9 mouse cellular contexts compared by ENCODE assay signal in the genomic region with DNA sequence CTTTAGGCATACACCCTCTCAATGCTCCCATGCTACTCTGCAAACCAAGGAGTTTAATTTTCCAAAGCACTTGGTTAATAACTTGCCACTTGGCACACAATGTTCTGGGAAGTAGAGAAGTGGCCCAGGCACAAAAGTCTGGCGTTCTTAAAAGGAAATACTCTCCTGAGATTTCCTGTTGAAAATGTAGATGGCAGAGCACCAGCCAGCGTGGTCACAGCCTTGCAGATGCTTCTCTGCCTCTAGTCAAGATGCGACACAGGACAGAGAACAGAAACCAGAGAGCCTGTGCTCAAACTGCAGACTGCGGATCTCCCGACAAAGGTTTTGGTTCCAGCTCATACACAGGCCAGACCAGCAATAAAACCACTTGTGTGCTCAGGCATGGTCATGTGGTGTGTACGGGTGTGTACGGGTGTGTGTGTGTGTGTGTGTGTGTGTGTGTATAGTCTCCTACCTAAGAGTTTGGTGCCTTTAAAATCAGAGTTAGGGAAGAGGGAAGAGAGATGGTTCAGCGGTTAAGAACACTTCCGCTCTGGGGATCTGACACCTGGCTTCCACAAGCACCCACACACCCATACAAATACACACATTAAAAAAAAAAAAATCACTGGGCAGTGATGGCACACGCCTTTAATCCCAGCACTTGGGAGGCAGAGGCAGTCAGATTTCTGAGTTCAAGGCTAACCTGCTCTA. TPM values are rescaled to one million over a fixed set of nuclear protein-coding genes. Genes with fewer than 3 reads are reported as not detected.
DNase-seq lines count a peak whose midpoint lies in the region; ATAC-seq lines count a peak whose summit lies in the region.
"Had no signal": no experiment of that assay in that cellular context is flagged by ENCODE, and none has a peak within 500 bp of the region (broad histone marks: within the 10 kb centered on the region; RNA-seq: fewer than 3 reads in every experiment).

No protein-coding gene starts in this region.

- peak overlapping the region; percentile 75 for H3K4me3 ChIP-seq in heart, embryonic 10.5 days
- peak overlapping the region; percentile 77; the same call in 1 of the 2 replicates for H3K4me3 ChIP-seq in brown adipose tissue, adult 24 weeks (ENCODE audit: insufficient read depth, low read depth, low read length)
- H3K4me3 ChIP-seq in hindbrain, embryonic 15.5 days: peak overlapping the region; percentile 80

- H3K9me3 ChIP-seq in heart, embryonic 10.5 days: no peaks in the 10 kb centered on the region
- H3K9me3 ChIP-seq in hindbrain, embryonic 15.5 days: no peaks in the 10 kb centered on the region

- peaks cover 53% of the 10 kb centered on the region for H3K4me1 ChIP-seq in heart, embryonic 10.5 days
- peaks cover 27% of the 10 kb centered on the region for H3K4me1 ChIP-seq in brown adipose tissue, adult 24 weeks (ENCODE audit: control insufficient read depth, insufficient read depth, insufficient read length, low read length)
- H3K4me1 ChIP-seq in hindbrain, embryonic 15.5 days (replicated peaks): peaks cover 36% of the 10 kb centered on the region

- peak overlapping the region; percentile 86 for H3K27ac ChIP-seq in heart, embryonic 10.5 days
- H3K27ac ChIP-seq in brown adipose tissue, adult 24 weeks (replicated peaks; ENCODE audit: low read depth, low read length): peak overlapping the region; percentile 70; the same call in 1 of the 2 replicates
- peak overlapping the region; percentile 67 for H3K27ac ChIP-seq in hindbrain, embryonic 15.5 days (replicated peaks)

- DNase-seq in heart, embryonic 10.5 days (ENCODE audit: low spot score): peak; percentile 74
- no peak for DNase-seq in heart, adult 8-10 months (ENCODE audit: low spot score)
- peak; percentile 33 for DNase-seq in lung, postnatal 14 days
- peak; percentile 42 for DNase-seq in thymus, postnatal 4 days
- no peak for DNase-seq in cerebellum, postnatal 36 days
- no peak for DNase-seq in layer of hippocampus, postnatal 10 days (ENCODE audit: low spot score in 2 of 2)

- peaks cover 11% of the 10 kb centered on the region; the same call in 1 of the 2 replicates for H3K36me3 ChIP-seq in heart, embryonic 10.5 days
- H3K36me3 ChIP-seq in hindbrain, embryonic 15.5 days: peaks cover 2% of the 10 kb centered on the region; the same call in 1 of the 2 replicates

- peak overlapping the region; percentile 100 for H3K4me2 ChIP-seq in hindbrain, embryonic 15.5 days

- H3K9ac ChIP-seq in hindbrain, embryonic 15.5 days: peak overlapping the region; percentile 72

- ATAC-seq in hindbrain, embryonic 15.5 days (ENCODE audit: low FRiP score, low read depth): no peak

- no peaks in the 10 kb centered on the region for H3K27me3 ChIP-seq in heart, embryonic 10.5 days (ENCODE audit: insufficient read depth, poor library complexity, severe bottlenecking)
- no peaks in the 10 kb centered on the region for H3K27me3 ChIP-seq in hindbrain, embryonic 15.5 days

- 74% methylated on average over 10 of the region's 10 CpGs for WGBS in heart, embryonic 10.5 days
- 77% methylated on average over 10 of the region's 10 CpGs for WGBS in hindbrain, embryonic 15.5 days

RNA-seq across cellular contexts. Expression of a gene that starts 0.7 kb away (rescaled TPM):
- polyA plus RNA-seq in heart, embryonic 10.5 days (2016; fragmentation: Nextera tagmentation; extraction: Ambion mirVana): 6.9 and 7.6 TPM in 2 replicates
- 10 to 100 TPM in 1 of 4 experiments, 1 to 10 TPM in 3; 7.9 to 10.1 (median 8.8) TPM for total RNA-seq in heart, adult 8-10 months (2022)
- 5.5 and 7.2 TPM in 2 replicates for polyA plus RNA-seq in brown adipose tissue, adult 24 weeks (2012; ENCODE audit: insufficient read depth, insufficient read length, missing spikeins)
- polyA plus RNA-seq in hindbrain, embryonic 15.5 days (2015; fragmentation: Nextera tagmentation; extraction: Ambion mirVana): 7.6 and 7.9 TPM in 2 replicates
- total RNA-seq in layer of hippocampus, postnatal 10 days (2021): 10 to 100 TPM; 18.7 to 18.9 TPM

RNA-seq across cellular contexts. Expression of a gene that starts 6.3 kb away (rescaled TPM):
- polyA plus RNA-seq in heart, embryonic 10.5 days (2016; fragmentation: Nextera tagmentation; extraction: Ambion mirVana): 12.8 and 21.3 TPM in 2 replicates
- total RNA-seq in heart, adult 8-10 months (2022): 1 to 10 TPM; 2.8 to 5.1 (median 4.0) TPM
- polyA plus RNA-seq in brown adipose tissue, adult 24 weeks (2012; ENCODE audit: insufficient read depth, insufficient read length, missing spikeins): 13.5 and 20.2 TPM in 2 replicates
- polyA plus RNA-seq in hindbrain, embryonic 15.5 days (2015; fragmentation: Nextera tagmentation; extraction: Ambion mirVana): 2.8 and 3.1 TPM in 2 replicates
- total RNA-seq in layer of hippocampus, postnatal 10 days (2021): under 1 TPM; 0.31 to 0.73 TPM

RNA-seq across cellular contexts. Expression of a gene that starts 15.8 kb away (rescaled TPM):
- polyA plus RNA-seq in heart, embryonic 10.5 days (2016; fragmentation: Nextera tagmentation; extraction: Ambion mirVana): 3.6 and 98.2 TPM in 2 replicates
- total RNA-seq in heart, adult 8-10 months (2022): not detected
- 0.48 TPM in 1 of 2 replicates, not detected in the other for polyA plus RNA-seq in brown adipose tissue, adult 24 weeks (2012; ENCODE audit: insufficient read depth, insufficient read length, missing spikeins)
- 0.26 TPM in 1 of 2 replicates, not detected in the other for polyA plus RNA-seq in hindbrain, embryonic 15.5 days (2015; fragmentation: Nextera tagmentation; extraction: Ambion mirVana)
- under 1 TPM; 0.49 to 0.64 TPM for total RNA-seq in layer of hippocampus, postnatal 10 days (2021)

RNA-seq across cellular contexts. Expression of a gene that starts 31.4 kb away (rescaled TPM):
- 49.2 and 53.7 TPM in 2 replicates for polyA plus RNA-seq in heart, embryonic 10.5 days (2016; fragmentation: Nextera tagmentation; extraction: Ambion mirVana)
- 10 to 100 TPM; 92.4 to 99.5 (median 94.6) TPM for total RNA-seq in heart, adult 8-10 months (2022)
- polyA plus RNA-seq in brown adipose tissue, adult 24 weeks (2012; ENCODE audit: insufficient read depth, insufficient read length, missing spikeins): 57.2 and 61.0 TPM in 2 replicates
- 51.2 and 54.6 TPM in 2 replicates for polyA plus RNA-seq in hindbrain, embryonic 15.5 days (2015; fragmentation: Nextera tagmentation; extraction: Ambion mirVana)
- total RNA-seq in layer of hippocampus, postnatal 10 days (2021): 100 to 1,000 TPM; 113 to 123 TPM

RNA-seq across cellular contexts. Expression of a gene that starts 32.7 kb away (rescaled TPM):
- polyA plus RNA-seq in heart, embryonic 10.5 days (2016; fragmentation: Nextera tagmentation; extraction: Ambion mirVana): 53.6 and 168 TPM in 2 replicates
- total RNA-seq in heart, adult 8-10 months (2022): 10 to 100 TPM; 13.2 to 18.3 (median 16.8) TPM
- polyA plus RNA-seq in brown adipose tissue, adult 24 weeks (2012; ENCODE audit: insufficient read depth, insufficient read length, missing spikeins): 78.8 and 102 TPM in 2 replicates
- 42.6 and 44.6 TPM in 2 replicates for polyA plus RNA-seq in hindbrain, embryonic 15.5 days (2015; fragmentation: Nextera tagmentation; extraction: Ambion mirVana)
- total RNA-seq in layer of hippocampus, postnatal 10 days (2021): 10 to 100 TPM; 30.8 to 38.9 TPM
- total RNA-seq: neutrophil, adult 5-6 weeks had no signal

Comparison
In these comparisons a context has a peak if more than half of its experiments do, and no peak if none do; other contexts are left out.
1. DNase-seq: peak in heart, embryonic 10.5 days (single experiment), lung, postnatal 14 days (single experiment) and thymus, postnatal 4 days (single experiment); none in heart, adult 8-10 months (single experiment), cerebellum, postnatal 36 days (0 of 2) and layer of hippocampus, postnatal 10 days (0 of 2).
2. Peak in every context shown above with its lines, with median percentiles within 50 percentile points of each other: H3K27ac ChIP-seq and H3K4me3 ChIP-seq.